Mouse (Mus musculus): ENCODE measurements around the gene Myzap. TPM values are rescaled to one million over a fixed set of nuclear protein-coding genes. Genes with fewer than 3 reads are reported as not detected.
A peak's percentile ranks its signal among the peaks of the same experiment; 100 is the strongest.

The Myzap gene
- total RNA-seq, 2 experiments from 2014 or later: 1.7 to 2.3 TPM

DNA sequence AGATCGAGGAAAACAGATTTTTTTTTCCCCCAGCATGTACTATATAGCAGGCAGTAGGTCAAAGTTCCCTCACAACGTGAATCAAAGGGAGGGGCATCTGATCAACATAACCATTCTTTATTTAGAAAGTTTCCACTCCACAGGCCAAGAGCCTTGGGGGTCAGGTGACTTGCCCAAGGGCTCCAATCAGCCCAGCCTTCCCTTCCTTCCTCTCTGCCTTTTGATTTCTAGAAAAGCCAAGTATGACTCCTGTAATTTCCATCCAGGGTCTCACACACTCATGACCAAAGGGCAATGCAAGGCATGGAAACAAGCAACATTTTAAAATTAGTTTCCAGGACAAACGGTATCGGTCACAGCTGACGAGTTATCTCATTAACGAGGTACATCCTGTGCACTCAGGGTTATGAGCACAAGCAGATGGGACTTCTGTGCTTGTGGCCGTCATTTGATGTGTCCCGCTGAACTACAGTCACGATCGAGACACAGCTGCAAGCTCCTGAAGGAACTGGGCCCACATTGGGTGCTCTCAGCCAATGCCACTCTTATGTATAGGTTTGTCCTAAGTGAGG, 44.4 kb downstream of the Myzap start:
- no peak for DNase-seq (ENCODE audit: low spot score in 2 of 2)

DNA sequence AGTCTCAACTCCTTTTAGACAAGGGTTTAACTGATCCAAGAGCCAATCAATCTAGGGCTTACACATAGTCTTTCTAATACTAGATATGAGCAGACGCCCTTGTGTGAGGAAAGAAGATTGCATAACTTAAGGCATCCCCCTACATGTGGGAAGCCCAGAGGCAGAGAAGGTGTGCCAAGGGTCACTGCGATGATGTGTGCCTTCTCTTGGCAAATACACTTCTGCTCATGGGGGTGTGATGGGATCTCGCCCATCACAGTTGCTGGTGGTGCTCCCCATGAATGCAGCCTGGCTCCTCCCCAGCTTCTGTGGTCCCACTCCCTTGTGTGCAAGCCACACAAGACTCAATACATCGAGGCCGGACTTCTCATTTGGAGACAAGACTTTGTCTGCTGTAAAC, 47.3 kb downstream of the Myzap start:
- DNase-seq (ENCODE audit: low spot score in 2 of 2): no peak

GRCm38 (mm10) chr9:71543443-71544222, 48.5 kb downstream of the Myzap start:
- DNase-seq (ENCODE audit: low spot score in 2 of 2): peak; percentile 82 to 88

DNA sequence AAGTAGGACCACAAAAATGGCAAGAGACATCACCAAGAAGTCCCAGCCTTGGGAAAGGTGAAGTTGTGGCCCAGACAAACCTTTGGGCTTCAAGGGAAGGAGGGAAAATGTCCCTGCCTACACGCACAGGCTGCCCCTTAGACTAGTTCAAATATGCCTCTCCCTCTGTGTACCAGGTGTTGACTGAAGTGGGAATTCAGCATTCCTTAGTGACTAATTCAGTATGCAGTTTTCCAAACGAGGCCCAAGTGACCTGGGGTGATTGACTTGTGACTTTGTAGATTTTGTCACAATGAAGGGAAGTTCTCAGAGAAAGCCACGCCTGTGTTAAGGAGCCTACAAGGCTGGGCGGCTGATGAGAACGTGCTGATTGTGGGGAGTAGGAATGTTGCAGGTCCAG, 49.9 kb downstream of the Myzap start:
- DNase-seq (ENCODE audit: low spot score in 2 of 2): no peak

GRCm38 (mm10) chr9:71540739-71541138, 51.4 kb downstream of the Myzap start:
- no peak for DNase-seq (ENCODE audit: low spot score in 2 of 2)

DNA sequence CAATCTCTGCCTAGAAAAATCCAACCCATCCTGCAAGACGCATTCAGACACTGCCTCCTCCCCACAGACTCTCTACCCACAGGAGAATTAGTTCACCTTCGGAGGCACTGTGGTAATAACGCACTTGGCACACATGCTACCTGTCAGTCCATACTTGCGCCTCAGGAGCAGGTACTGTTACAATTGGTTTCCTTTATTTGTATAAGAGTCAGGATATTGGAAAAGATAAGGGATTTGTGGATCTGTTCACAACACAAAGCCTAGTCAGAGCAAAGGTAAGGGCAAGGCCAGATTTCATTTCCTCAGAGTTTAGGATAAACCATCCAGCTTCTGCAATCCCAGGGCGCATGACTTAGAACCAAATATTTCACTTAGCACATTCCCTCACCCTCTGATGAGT, 56.4 kb downstream of the Myzap start:
- no peak for DNase-seq (ENCODE audit: low spot score in 2 of 2)

DNA sequence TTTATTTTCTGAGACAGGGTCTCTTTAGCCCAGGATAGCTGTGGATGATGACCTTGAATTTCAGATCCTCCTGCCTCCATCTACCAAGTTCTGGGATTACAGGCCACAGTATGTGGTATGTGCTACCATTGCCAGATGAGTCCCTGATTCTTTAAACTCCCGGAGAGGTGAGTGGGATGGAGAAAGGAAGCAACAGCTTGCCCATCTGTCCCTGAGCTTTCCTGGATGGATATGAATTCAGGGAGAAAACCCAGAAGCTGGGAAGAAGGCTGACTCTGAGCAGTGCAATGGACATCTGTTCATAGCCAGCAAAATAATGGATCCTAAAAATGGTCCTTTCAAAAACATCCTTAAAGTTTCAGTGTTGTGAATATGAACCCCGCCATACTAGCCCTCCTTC, 57.1 kb downstream of the Myzap start:
- peak; percentile 9 to 39 for DNase-seq (ENCODE audit: low spot score in 2 of 2)

GRCm38 (mm10) chr9:71529960-71530359, 62.2 kb downstream of the Myzap start:
- no peak for DNase-seq (ENCODE audit: low spot score in 2 of 2)

GRCm38 (mm10) chr9:71527438-71527837, 64.7 kb downstream of the Myzap start:
- no peak for DNase-seq (ENCODE audit: low spot score in 2 of 2)

DNA sequence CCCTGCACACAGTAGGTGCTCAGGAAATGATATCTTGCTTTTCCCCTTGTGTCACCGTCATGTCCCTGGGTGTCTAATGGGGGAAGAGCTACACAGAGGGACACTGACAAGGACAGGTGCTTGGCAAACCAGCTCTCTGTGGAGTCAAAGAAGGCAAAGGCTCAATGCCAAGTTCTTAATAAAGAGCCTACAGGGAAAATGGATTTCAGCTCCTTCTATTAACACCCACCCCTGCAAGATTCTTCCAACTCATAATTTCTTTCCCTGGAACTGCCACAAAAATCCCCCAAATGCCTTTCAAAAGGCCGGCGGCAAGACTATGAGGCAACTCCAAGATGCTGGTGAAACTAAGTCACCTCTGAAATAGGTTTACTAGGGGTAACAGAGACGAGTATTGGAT, 68.3 kb downstream of the Myzap start:
- no peak for DNase-seq (ENCODE audit: low spot score in 2 of 2)

DNA sequence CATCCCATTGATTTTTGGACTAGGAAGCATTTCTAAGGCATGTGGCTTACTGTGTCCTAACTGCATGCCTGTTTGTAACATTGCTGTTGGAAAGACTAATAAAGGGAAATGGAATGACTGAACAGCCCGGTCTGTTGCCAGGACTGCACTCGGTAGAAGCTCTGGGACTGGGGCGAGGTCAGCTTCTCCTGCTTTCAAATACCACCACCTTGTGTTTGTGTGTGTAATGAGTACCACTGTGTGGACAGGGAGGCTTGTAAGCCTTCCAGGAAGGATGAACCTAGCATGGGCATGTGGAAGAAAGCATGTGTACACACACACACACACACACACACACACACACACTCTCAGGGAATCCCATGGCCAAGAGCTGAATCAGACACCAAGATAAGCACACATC, 72.3 kb downstream of the Myzap start:
- no peak for DNase-seq (ENCODE audit: low spot score in 2 of 2)

DNA sequence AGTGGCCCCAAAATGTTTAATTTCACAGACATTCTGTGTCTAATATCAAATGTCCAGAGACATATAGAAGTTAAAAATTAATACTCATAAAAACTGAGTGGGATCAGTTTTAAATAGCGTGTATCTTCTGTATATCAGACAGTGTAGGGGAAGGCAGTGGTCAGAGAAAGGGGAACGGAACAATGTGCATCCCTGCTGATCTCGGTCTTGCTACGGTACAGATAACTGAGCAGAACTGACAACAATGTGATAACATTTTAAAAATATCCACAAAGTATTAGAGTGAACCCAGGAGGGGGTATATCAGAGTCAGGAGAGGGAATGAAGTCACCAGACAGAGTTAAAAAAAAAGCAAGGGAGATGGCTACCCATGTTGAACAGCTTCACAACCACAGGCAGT, 74.7 kb downstream of the Myzap start:
- DNase-seq (ENCODE audit: low spot score in 2 of 2): no peak

DNA sequence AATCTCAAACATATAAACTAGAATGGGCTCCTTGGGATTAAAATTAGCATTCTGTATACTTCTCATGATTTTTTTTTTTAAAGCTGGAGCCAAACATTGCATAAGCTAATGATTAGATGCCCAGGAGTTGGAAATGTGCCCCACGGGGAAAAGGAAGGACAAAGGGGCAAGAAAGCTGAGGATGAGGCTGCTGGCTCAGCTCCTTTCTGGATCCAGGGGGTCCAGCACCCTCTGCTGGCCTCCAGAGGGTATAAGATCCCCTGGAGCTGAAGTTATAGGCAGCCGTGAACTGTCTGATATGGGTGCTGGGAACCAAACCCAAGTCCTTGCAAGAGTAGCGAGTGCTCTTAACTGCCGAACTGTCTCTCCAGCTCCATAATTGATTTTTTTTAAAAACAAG, 76.3 kb downstream of the Myzap start:
- DNase-seq (ENCODE audit: low spot score in 2 of 2): no peak

DNA sequence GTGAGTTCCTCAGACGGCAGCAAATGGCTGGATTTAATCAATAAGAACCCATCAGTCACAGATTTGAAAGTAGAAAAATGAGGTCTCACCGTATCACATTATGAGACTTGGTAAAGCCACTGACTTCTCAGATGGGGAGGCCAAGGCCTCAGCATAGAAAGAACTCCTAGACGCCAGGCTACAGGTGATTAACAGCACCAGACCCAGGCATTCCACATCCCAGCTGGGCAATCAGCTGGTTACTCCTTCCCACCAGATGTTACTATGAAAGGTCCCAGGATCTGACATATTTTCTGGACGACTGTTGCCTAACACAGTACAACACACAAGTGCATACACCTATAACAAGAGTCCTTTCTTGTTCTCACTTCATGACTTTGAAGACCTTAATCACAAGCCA, 78.6 kb downstream of the Myzap start:
- DNase-seq (ENCODE audit: low spot score in 2 of 2): no peak

- DNase-seq (ENCODE audit: low spot score in 2 of 2): no peak
Observed at GRCm38 (mm10) chr9:71512899-71513298, 79.3 kb downstream of the Myzap start.

GRCm38 (mm10) chr9:71498391-71499182, 93.6 kb downstream of the Myzap start:
- DNase-seq (ENCODE audit: low spot score in 2 of 2): peak in 1 of 2 experiments; percentile 13

GRCm38 (mm10) chr9:71496637-71497036, 95.5 kb downstream of the Myzap start:
- no peak for DNase-seq (ENCODE audit: low spot score in 2 of 2)

DNA sequence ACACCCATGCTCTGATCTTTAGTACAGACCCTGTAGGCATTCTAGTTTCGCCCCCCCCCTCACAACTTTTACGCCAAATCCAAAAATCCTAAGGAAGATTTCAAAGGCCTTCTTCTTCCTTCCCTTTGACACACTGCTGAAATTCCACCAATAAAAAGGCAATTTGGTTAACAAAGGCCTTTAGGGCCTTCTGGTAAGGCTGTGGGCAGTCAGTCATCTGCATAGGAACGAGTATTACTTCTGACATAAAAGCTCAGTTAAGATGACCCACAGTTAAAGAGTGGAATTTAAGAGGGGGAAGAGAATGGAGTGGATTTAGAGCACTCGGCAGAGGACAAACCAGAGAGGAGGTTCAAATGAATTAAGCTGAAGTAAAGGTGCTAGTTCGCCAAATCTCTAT, 98.4 kb downstream of the Myzap start:
- DNase-seq (ENCODE audit: low spot score in 2 of 2): no peak

DNA sequence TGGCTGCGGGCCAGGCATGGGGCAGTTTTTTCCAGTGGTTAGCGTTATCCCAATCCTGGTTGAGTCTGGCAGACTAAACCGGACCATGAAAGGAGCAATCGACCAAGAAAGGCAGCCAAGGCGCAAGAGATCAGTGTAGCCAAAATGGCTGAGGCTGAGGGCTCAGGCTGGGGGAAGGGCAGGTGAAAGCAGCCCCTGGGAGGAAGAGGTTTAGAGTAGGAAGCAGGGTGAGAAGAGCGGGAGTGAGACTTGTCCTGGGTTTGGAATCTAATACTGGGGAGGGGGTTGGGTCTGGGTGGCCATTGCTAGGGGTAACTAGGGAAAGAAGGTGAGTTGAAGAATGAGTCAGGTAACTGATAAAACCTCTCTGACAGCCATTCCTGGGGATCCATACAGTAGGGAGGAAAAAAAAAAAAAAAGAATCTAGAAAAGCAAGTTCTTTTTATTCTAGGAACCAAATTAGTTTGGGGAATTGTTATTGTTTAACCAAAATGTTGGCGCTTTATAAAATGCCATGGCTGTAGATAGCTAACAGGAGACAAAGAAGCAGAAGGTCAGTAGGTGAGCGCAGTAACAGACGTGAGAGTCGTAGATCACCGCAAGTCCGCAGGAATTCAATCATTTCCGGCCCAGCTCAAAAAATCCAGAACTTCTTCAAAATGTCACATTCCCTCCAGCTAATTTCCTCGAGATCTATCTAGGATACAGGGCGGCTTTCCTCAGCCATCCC, 99.7 kb downstream of the Myzap start:
- DNase-seq (ENCODE audit: low spot score in 2 of 2): no peak

DNA sequence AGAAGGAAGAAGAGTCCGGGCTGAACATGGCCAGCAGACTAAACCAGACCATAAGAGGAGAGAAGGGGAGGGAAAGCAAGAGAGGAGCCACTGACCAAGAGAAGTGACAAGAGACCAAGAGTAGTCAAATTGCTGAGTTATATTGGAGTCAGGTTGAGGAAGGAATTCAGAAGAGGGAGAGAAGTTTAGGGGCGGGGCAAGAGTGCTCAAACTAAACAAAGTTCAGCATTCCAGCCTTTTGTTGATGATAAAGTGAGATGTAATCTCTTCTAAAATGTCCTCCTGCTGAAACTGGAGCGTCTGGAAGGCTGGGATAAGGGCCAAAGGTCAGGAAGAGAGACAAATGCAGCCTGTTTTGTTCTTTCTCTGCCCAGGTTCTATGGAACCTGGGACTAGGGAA, 102.1 kb downstream of the Myzap start:
- no peak for DNase-seq (ENCODE audit: low spot score in 2 of 2)

DNA sequence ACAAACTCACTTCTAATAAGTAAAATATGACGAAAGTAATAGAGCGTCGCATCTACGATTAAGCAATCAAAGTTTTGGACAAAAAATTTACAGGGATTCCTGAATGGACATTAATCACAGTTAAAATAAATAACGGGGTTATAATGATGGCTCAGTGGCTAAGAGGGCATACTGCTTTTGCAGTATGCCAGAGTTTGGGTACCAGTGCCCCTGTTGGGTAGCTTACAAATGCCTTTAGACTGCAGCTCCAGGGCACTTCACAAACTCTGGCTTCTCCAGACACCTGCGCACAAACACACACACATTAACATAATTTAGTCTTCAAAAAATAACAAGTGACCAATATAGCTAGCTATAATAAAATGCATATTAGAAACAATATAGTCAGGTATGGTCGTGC, 106.0 kb downstream of the Myzap start:
- DNase-seq (ENCODE audit: low spot score in 2 of 2): no peak

All from left cerebral cortex, adult 18-20 months (tissue).